Mouse (Mus musculus): Measurements from ENCODE around the gene Gm21970.

Gm21970 gene

DNA sequence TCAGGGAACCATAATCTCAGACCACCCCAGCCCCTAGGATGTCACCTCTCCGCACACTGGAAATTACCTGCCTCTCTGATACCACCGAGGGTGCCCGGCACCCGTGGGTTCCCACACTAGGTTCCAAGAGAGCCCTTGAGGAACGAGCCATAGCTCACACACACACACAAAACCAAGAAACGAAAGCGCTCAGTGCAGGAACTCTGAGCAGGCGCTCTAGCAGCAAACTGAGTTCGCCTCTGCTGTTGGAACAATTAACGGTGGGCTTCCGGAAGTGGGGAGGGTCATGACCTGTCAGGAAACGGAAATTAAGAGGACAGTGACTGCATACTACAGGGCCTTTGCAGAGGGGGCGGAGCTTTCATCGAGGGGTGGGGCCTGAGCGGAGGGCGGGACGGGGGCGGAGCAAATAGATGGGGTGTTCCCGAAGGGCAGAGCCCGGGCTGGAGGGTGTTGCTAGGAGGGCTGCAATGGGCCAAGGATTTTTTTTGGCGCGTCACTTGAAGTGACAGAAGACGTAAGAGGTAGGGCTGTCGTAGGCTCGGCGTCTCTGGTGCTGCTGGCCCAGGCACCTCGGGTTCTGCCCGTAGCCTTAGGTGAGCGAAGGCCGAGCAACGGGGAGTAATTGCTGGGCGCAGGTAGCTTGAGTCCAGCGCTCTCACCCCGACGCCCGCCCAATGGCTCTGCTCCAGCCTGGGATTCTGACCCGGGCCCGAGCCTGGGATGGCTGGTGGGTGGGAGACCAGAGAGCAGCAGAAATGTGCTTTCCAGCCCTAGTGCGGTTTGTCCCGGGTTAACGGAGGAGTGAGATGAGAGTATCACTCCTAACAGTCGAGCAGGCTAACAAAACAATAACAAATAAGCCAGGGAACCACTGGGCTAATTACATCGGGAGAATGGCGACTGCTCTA lies 73.3 kb downstream of the Gm21970 start:
- 1% methylated on average over 44 of the region's 44 CpGs for WGBS

DNA sequence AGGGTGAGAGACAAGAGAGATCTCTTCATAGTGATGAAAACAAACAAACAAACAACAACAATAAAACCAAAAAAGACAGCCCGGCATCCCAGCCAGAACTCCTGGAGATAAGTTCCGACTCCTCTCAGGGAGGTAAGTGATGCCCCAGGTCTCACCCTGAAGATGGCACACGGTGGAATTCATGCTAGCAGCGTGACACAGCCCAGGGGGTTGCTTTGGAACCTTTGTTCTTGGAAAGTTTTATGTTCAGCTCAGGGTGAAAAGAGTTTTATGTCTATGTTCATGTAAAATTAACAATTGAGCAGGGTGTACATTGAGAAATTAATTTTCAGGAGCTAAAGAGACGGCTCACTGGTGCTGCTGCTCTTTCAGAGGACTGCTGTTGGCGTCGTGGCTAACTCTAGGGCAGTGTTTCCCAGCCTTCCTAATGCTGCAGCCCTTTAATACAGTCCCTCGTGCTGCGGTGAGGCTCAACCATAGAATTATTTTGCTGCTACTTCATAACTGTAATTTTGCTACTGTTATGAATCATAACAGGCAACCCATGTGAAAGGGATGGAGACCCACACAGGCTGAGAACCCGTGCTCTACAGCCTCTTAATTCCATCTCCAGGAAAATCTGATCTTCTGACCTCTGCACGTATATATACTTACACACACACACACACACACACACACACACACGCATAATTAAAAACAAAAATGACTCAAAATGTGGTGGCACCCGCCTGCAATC lies 74.2 kb downstream of the Gm21970 start:
- WGBS, result 36% methylated on average over 13 of the region's 13 CpGs

DNA sequence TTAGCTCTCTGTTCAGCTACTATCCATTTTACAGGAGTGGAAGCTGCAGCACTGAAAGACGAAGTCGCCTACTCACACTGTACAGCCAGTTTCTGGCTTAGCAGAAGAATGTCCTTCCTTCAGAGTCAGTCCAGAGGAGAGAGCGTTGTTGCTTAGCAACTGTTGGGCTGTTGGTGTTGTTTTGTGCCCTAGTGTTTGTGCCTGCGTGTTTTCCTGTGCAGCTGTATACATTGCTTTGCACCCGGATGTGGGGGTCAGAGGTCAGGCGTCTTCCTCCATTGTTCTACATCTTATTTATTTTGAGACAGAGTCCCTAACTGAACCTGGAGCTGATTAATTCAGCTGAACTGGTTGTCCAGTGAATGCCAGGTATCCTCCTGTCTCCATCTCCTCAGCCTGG lies 75.0 kb downstream of the Gm21970 start:
- 31% methylated on average over 6 of the region's 6 CpGs for WGBS

All from cerebral cortex, adult 2 months (tissue).